Mouse (Mus musculus) small intestine, adult 2 months (tissue): ENCODE data around the gene Cerk.
"Not testable (repeated sequence)": the region's sequence is repeated elsewhere in the genome, so short reads cannot be mapped to it uniquely, and the experiment has no call there.

ENCODE experiments used
- CTCF ChIP-seq: fragments of 200-500 bp; IDR thresholded peaks from 2 replicates; pipeline ENCODE4 v1.5.1; 2012; ENCODE audit warnings: low read depth, mild to moderate bottlenecking, control low read depth, inconsistent platforms, low read length, moderate library complexity, mixed read lengths; ENCODE audit not compliant: insufficient replicate concordance, insufficient read length; ENCODE audit errors: extremely low read depth
- POLR2A ChIP-seq: fragments of 200-500 bp; IDR thresholded peaks from 2 replicates; pipeline ENCODE4 v1.6.1; 2012; ENCODE audit warnings: low read depth, mild to moderate bottlenecking, control low read depth, inconsistent platforms, low read length, moderate library complexity

- TF ChIP-seq POLR2A, CTCF: not testable (repeated sequence)
Observed at GRCm38 (mm10) chr15:86177703-86178251, 8.2 kb downstream of the Cerk start.
